Mouse (Mus musculus): ENCODE results near the gene Dnajb4. TPM values are rescaled to one million over a fixed set of nuclear protein-coding genes. Genes with fewer than 3 reads are reported as not detected.
"Not testable (repeated sequence)": the region's sequence is repeated elsewhere in the genome, so short reads cannot be mapped to it uniquely, and the experiment has no call there.

Gene Dnajb4
- polyA plus RNA-seq, 1 experiment, result 1.4 TPM

DNA sequence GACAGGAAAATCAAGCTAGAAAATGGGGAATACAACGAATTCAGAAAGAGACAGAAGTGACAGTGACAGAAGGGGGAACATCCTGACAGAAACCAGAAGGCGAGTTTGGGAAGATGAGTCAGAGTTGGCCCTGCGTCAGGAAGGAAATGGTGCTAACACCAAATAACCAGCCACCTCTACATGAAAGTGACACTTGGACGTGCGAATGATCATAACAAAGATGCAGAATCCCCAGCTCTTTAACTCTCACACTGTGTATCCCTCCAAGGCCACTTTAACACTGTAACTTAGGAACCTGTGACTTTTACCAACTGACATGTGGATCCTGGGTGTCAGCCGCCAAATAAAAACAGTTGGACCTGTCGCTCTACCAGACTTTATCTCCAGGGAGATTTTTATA, 60.7 kb downstream of the Dnajb4 start:
- Histone ChIP-seq H3K4me1 (ENCODE audit: control insufficient read depth, insufficient read depth, insufficient read length, low read length) (peaks cover 52% of the 10 kb centered on the region), H3K4me3 (ENCODE audit: low read depth, low read length) (no peak overlapping the region), H3K27ac (ENCODE audit: insufficient read depth, low read depth, low read length) (peak overlapping the region; percentile 82), H3K27me3 (ENCODE audit: control insufficient read depth, insufficient read depth, low read length) (no peaks in the 10 kb centered on the region), H3K36me3 (ENCODE audit: control insufficient read depth, insufficient read depth, low read length) (no peaks in the 10 kb centered on the region)
- 28% methylated on average over 7 of the region's 7 CpGs for WGBS
- TF ChIP-seq POLR2A (IDR thresholded peaks at IDR 0.05; ENCODE audit: low read depth, low read length) (no peak), CTCF (IDR thresholded peaks at IDR 0.05; ENCODE audit: extremely low read depth, insufficient read length, insufficient replicate concordance, low read depth, low read length) (no peak)

DNA sequence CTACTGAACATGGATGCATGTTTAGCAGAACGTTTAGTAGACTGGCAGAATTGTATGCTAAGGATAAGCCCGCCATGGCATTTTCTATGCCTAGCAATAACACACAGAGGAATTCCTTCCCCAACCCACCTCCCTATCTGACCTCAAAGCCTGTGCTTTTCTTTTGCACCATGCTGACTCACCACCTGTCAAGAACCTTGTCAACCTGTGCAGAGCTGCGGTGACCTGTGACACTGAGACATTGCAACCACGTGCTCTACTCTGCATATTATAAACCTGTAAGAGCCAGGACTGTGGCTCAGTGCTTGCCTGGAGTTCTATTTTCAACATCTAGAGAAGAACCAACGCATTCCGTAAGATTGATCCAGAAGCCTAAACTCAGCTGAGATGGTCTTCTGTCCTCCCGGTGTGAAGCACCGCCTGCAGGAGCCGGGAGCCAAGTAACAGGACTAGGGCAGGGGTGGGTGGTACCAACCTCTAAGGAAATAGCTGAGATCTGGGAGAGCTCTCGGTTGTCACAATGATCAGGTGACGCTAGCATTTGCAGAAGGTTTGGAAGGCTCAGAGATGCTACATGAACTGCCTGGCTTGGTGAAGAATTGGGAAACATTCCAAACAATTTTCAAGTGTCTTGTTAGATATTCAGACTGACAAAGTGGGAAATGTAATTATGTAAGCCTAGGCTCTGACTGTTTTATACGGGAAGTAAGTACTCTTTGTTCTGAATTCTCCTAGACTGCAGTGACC, 62.8 kb downstream of the Dnajb4 start:
- no peak overlapping the region for H3K27ac ChIP-seq (ENCODE audit: insufficient read depth, low read depth, low read length)
- TF ChIP-seq POLR2A (IDR thresholded peaks at IDR 0.05; ENCODE audit: low read depth, low read length) (no peak), CTCF (IDR thresholded peaks at IDR 0.05; ENCODE audit: extremely low read depth, insufficient read length, insufficient replicate concordance, low read depth, low read length) (no peak)
- 78% methylated on average over 12 of the region's 12 CpGs for WGBS
- H3K27me3 ChIP-seq (ENCODE audit: control insufficient read depth, insufficient read depth, low read length), result no peaks in the 10 kb centered on the region
- H3K4me1 ChIP-seq (ENCODE audit: control insufficient read depth, insufficient read depth, insufficient read length, low read length), result peaks cover 47% of the 10 kb centered on the region
- no peak overlapping the region for H3K4me3 ChIP-seq (ENCODE audit: low read depth, low read length)
- no peaks in the 10 kb centered on the region for H3K36me3 ChIP-seq (ENCODE audit: control insufficient read depth, insufficient read depth, low read length)

- TF ChIP-seq POLR2A (IDR thresholded peaks at IDR 0.05; ENCODE audit: low read depth, low read length) (no peak), CTCF (IDR thresholded peaks at IDR 0.05; ENCODE audit: extremely low read depth, insufficient read length, insufficient replicate concordance, low read depth, low read length) (no peak)
- no peaks in the 10 kb centered on the region for H3K36me3 ChIP-seq (ENCODE audit: control insufficient read depth, insufficient read depth, low read length)
- peaks cover 39% of the 10 kb centered on the region for H3K4me1 ChIP-seq (ENCODE audit: control insufficient read depth, insufficient read depth, insufficient read length, low read length)
- no peaks in the 10 kb centered on the region for H3K27me3 ChIP-seq (ENCODE audit: control insufficient read depth, insufficient read depth, low read length)
- no peak overlapping the region for H3K27ac ChIP-seq (ENCODE audit: insufficient read depth, low read depth, low read length)
- H3K4me3 ChIP-seq (ENCODE audit: low read depth, low read length), result no peak overlapping the region
- 79% methylated on average over 2 of the region's 2 CpGs for WGBS
Measured at GRCm38 (mm10) chr3:152145186-152145585, 64.9 kb downstream of the Dnajb4 start.

- no peaks in the 10 kb centered on the region for H3K36me3 ChIP-seq (ENCODE audit: control insufficient read depth, insufficient read depth, low read length)
- WGBS, result 33% methylated on average over 6 of the region's 6 CpGs
- peak overlapping the region; percentile 26 for H3K27ac ChIP-seq (ENCODE audit: insufficient read depth, low read depth, low read length)
- no peaks in the 10 kb centered on the region for H3K27me3 ChIP-seq (ENCODE audit: control insufficient read depth, insufficient read depth, low read length)
- TF ChIP-seq POLR2A (IDR thresholded peaks at IDR 0.05; ENCODE audit: low read depth, low read length) (no peak), CTCF (IDR thresholded peaks at IDR 0.05; ENCODE audit: extremely low read depth, insufficient read length, insufficient replicate concordance, low read depth, low read length) (no peak)
- H3K4me1 ChIP-seq (ENCODE audit: control insufficient read depth, insufficient read depth, insufficient read length, low read length), result peaks cover 27% of the 10 kb centered on the region
- no peak overlapping the region for H3K4me3 ChIP-seq (ENCODE audit: low read depth, low read length)
Measured at GRCm38 (mm10) chr3:152142989-152143695, 67.0 kb downstream of the Dnajb4 start.

GRCm38 (mm10) chr3:152142146-152142545, 68.0 kb downstream of the Dnajb4 start:
- Histone ChIP-seq H3K4me3 (ENCODE audit: low read depth, low read length) (no peak overlapping the region), H3K27ac (ENCODE audit: insufficient read depth, low read depth, low read length) (no peak overlapping the region; the same call in 1 of the 2 replicates), H3K4me1 (ENCODE audit: control insufficient read depth, insufficient read depth, insufficient read length, low read length) (peaks cover 24% of the 10 kb centered on the region; the same call in 1 of the 2 replicates), H3K36me3 (ENCODE audit: control insufficient read depth, insufficient read depth, low read length) (peaks cover 2% of the 10 kb centered on the region), H3K27me3 (ENCODE audit: control insufficient read depth, insufficient read depth, low read length) (no peaks in the 10 kb centered on the region)
- 89% methylated on average over 3 of the region's 3 CpGs for WGBS
- no peak for TF ChIP-seq CTCF (IDR thresholded peaks at IDR 0.05; ENCODE audit: extremely low read depth, insufficient read length, insufficient replicate concordance, low read depth, low read length)
- TF ChIP-seq POLR2A (IDR thresholded peaks at IDR 0.05; ENCODE audit: low read depth, low read length), result no peak

DNA sequence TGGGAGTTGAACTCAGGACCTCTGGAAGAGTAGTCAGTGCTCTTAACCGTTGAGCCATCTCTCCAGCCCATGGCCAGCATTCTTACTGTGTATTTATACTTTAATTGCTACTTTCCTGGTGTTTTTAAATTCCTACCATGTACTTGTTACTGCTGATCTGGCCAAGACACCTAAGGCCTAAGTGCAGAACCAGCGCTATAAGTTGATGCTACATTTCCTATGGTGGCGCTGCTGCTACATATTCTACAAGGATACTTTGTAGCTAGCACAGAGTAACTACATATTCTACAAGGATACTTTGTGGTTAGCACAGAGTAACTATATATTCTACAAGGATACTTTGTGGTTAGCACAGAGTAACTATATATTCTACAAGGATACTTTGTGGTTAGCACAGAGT, 70.8 kb downstream of the Dnajb4 start:
- Histone ChIP-seq H3K4me1 (ENCODE audit: control insufficient read depth, insufficient read depth, insufficient read length, low read length) (peaks cover 16% of the 10 kb centered on the region; the same call in 1 of the 2 replicates), H3K36me3 (ENCODE audit: control insufficient read depth, insufficient read depth, low read length) (peaks cover 12% of the 10 kb centered on the region)
- not testable (repeated sequence) for H3K4me3 ChIP-seq (ENCODE audit: low read depth, low read length); H3K27ac ChIP-seq (ENCODE audit: insufficient read depth, low read depth, low read length); H3K27me3 ChIP-seq (ENCODE audit: control insufficient read depth, insufficient read depth, low read length)
- WGBS, result 91% methylated on average over 3 of the region's 3 CpGs

DNA sequence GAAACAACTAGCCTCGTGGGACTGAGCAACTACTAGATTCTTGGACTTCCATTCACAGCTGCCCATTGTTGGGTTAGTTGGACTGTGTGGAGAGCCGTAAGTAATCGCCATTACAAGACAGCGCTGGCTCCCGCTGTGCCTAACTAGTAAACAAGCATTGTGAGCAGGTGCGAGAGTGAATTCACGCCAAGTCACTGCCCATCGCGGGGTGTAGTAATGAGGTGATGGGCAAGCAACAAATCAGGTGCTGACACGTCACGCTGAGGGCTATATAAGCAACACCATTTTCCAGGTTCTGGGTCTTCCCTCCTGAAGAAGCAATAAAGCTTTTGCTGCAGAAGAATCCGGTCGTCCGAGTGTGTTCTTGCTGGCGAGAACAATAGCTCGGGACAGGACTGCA, 74.0 kb downstream of the Dnajb4 start:
- H3K36me3 ChIP-seq (ENCODE audit: control insufficient read depth, insufficient read depth, low read length), result peaks cover 12% of the 10 kb centered on the region
- H3K27me3 ChIP-seq (ENCODE audit: control insufficient read depth, insufficient read depth, low read length); H3K27ac ChIP-seq (ENCODE audit: insufficient read depth, low read depth, low read length); H3K4me1 ChIP-seq (ENCODE audit: control insufficient read depth, insufficient read depth, insufficient read length, low read length); H3K4me3 ChIP-seq (ENCODE audit: low read depth, low read length): not testable (repeated sequence)
- WGBS, result 95% methylated on average over 16 of the region's 16 CpGs
